Mouse (Mus musculus) adrenal gland, postnatal 25 days (tissue): ENCODE data around the gene Cgas. TPM values are rescaled to one million over a fixed set of nuclear protein-coding genes. Genes with fewer than 3 reads are reported as not detected.

Source experiments
- microRNA-seq, 2 experiments: library from miRNA; unstranded; fragments of <30 nt; microRNA quantifications; one replicate each; pipeline ENCODE4 v1.2.0; 2021
- total RNA-seq: library from RNA; stranded (reverse); gene quantifications from 2 replicates; pipeline ENCODE4 v1.2.3, GENCODE M21; 2021

The Cgas gene
- total RNA-seq, 1 experiment from 2014 or later = 1.1 TPM

Small RNA genes within 50 kb of the gene (microRNA-seq; reads per million reads assigned to microRNA genes)
- gene Gm26377 = 0.34 to 0.71 reads per million in 2 experiments

Other genes with a start within 250 kb of the Cgas start
- gene Gsta1, start 212.6 kb downstream of the Cgas start, total RNA-seq = 1.1 TPM in 1 of 2 replicates, not detected in the other
- not detected in 2 replicates for gene Gm3776, start 186.1 kb downstream of the Cgas start, total RNA-seq
- not detected in 2 replicates for gene Gm10639, start 153.3 kb downstream of the Cgas start, total RNA-seq
- not detected in 2 replicates for gene Omt2a, start 128.4 kb downstream of the Cgas start, total RNA-seq
- not detected in 2 replicates for gene Omt2b, start 115.6 kb downstream of the Cgas start, total RNA-seq
- gene Gsta2, start 87.4 kb downstream of the Cgas start, total RNA-seq = 4.2 and 10.3 TPM in 2 replicates
- not detected in 2 replicates for gene Dppa5a, start 75.1 kb downstream of the Cgas start, total RNA-seq
- gene Ooep, start 64.5 kb downstream of the Cgas start, total RNA-seq = not detected in 2 replicates
- gene Ddx43, start 47.5 kb downstream of the Cgas start, total RNA-seq = not detected in 2 replicates
- gene Mto1, start 5.0 kb upstream of the Cgas start, total RNA-seq = 25.5 and 35.8 TPM in 2 replicates
- gene Gm17324, start 5.5 kb upstream of the Cgas start, total RNA-seq = not detected in 2 replicates
- 6,460 and 8,956 TPM in 2 replicates for gene Eef1a1, start 45.9 kb upstream of the Cgas start, total RNA-seq
- gene Slc17a5, start 144.8 kb upstream of the Cgas start, total RNA-seq = 10.6 and 16.7 TPM in 2 replicates
- gene Cd109, start 172.3 kb upstream of the Cgas start, total RNA-seq = 0.29 and 0.36 TPM in 2 replicates